Mouse (Mus musculus): Measurements from ENCODE around the gene Olfr67. TPM values are rescaled to one million over a fixed set of nuclear protein-coding genes. Genes with fewer than 3 reads are reported as not detected.
"Not testable (repeated sequence)": the region's sequence is repeated elsewhere in the genome, so short reads cannot be mapped to it uniquely, and the experiment has no call there.

Olfr67 gene
- total RNA-seq, 2 experiments from 2014 or later: not detected

DNA sequence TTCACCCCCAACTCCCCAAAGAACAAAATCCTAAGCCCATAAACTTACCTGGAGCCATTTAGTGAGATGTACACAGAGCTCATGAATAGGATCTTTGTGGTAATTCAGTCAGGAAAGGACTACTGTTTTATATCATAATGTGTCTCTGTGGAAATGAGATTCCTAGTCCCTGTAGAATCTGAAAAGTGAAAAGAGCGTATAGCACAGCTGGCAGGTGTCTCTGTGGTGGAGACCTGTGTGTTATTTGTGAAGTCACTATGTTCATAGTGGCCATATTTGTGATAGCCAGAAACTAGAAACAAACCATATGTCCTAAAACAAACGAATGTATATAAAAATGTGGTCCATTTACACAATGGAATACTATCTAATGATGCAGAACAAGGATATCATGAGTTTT, 20.1 kb downstream of the Olfr67 start, which contains the start of gene Olfr69:
Olfr69 (minus strand) TSS at position 101 of the 400 bp plus-strand sequence.
- DNase-seq: no peak

DNA sequence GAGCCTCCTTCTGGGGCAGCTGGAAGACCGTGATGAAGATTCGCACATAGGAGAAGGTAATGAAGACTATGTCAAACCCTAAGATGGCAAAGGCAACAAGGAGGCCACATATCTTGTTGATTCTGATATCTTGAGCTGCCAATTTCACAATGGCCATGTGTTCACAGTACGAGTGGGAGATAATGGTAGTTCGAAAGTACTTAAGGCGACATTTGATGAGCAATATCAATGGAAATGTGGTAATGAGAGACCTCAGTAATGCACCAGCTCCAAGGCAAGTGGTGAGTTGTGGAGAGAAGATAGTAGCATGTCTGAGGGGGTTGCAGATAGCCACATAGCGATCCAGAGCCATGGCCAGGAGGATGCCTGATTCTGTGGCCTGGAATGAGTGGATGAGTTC, 23.9 kb downstream of the Olfr67 start:
- not testable (repeated sequence) for DNase-seq

DNA sequence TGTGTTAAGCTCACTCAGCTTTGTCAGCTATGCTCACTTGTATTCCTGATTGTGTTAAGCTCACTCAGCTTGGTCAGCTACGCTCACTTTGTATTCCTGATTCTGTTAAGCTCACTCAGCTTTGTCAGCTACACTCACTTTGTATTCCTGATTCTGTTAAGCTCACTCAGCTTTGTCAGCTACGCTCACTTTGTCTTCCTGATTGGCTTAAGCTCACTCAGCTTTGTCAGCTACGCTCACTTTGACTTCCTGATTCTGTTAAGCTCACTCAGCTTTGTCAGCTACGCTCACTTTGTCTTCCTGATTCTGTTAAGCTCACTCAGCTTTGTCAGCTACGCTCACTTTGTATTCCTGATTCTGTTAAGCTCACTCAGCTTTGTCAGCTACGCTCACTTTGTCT, 29.4 kb downstream of the Olfr67 start:
- DNase-seq: not testable (repeated sequence)

DNA sequence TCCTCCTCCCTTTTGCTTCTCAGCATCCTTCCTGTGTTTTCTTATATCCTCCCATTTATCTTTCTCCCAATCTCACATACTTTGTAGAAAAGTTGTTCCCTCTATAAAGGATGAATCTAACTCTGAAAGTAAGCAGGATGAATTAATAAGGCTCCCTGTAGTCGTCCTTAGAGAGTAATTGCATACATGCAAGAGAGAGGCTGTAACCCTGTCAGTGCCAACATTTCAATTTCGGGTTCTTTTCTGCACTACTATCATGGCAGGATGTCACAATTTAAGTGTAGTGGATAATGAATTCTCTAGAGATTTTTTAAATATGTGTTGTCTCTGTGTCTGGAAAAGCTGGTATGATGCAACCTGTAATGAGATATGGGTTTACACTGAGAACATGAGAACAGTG, 34.4 kb downstream of the Olfr67 start, which contains the start of gene Olfr630:
Olfr630 (minus strand) TSS at position 101 of the 400 bp plus-strand sequence.
- no peak for DNase-seq

DNA sequence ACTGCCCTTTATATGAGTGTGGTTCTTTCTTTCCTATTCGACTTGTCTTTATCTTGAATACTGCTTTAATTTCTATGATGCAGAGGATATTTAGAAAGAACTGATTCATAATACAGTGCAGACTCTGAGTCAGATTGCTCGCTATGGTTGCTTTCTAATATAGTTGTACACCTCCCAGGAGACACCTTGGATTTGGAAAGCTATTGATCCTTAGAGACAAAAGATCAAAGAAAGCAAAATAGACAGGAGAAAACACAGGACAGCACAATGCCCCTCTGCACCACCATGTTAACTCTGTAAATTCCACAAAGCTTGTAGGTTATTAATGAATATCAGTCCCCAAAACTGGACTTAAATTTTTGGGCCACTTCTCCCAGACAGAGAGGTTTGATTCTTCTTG, 46.8 kb downstream of the Olfr67 start, which contains the start of gene Olfr629:
Olfr629 (minus strand) TSS at position 101 of the 400 bp plus-strand sequence.
- DNase-seq: no peak

Other genes with a start within 250 kb of the Olfr67 start
- not detected for gene Olfr612, start 249.1 kb downstream of the Olfr67 start, total RNA-seq (2021)
- not detected for gene Olfr613, start 243.7 kb downstream of the Olfr67 start, total RNA-seq (2021)
- gene Olfr615, start 235.7 kb downstream of the Olfr67 start, total RNA-seq (2021): not detected
- not detected for gene Olfr616, start 222.7 kb downstream of the Olfr67 start, total RNA-seq (2021)
- not detected for gene Olfr617, start 218.8 kb downstream of the Olfr67 start, total RNA-seq (2021)
- gene Olfr618, start 201.7 kb downstream of the Olfr67 start, total RNA-seq (2021): not detected
- gene Olfr619, start 191.2 kb downstream of the Olfr67 start, total RNA-seq (2021): not detected
- not detected for gene Olfr620, start 179.3 kb downstream of the Olfr67 start, total RNA-seq (2021)
- not detected for gene Olfr622, start 149.1 kb downstream of the Olfr67 start, total RNA-seq (2021)
- gene Olfr623, start 128.1 kb downstream of the Olfr67 start, total RNA-seq (2021): not detected
- gene Olfr624, start 120.6 kb downstream of the Olfr67 start, total RNA-seq (2021): not detected
- gene Olfr625-ps1, start 109.1 kb downstream of the Olfr67 start, total RNA-seq (2021): not detected
- not detected for gene Olfr243, start 77.2 kb downstream of the Olfr67 start, total RNA-seq (2021)
- gene Olfr628, start 61.4 kb downstream of the Olfr67 start, total RNA-seq (2021): not detected
- not detected for gene Olfr629, start 46.9 kb downstream of the Olfr67 start, total RNA-seq (2021)
- not detected for gene Olfr630, start 34.5 kb downstream of the Olfr67 start, total RNA-seq (2021)
- not detected for gene Olfr69, start 20.2 kb downstream of the Olfr67 start, total RNA-seq (2021)
- not detected for gene Olfr68, start 12.1 kb downstream of the Olfr67 start, total RNA-seq (2021)
- gene Hbb-bt, start 22.2 kb upstream of the Olfr67 start, total RNA-seq (2021): 100 to 1,000 TPM in 1 of 2 experiments, 10 to 100 TPM in 1; 60.5 to 281 TPM
- 1,000 to 10,000 TPM in 1 of 2 experiments, 100 to 1,000 TPM in 1; 504 to 2,205 TPM for gene Hbb-bs, start 36.3 kb upstream of the Olfr67 start, total RNA-seq (2021)
- not detected for gene Hbb-bh2, start 48.7 kb upstream of the Olfr67 start, total RNA-seq (2021)
- not detected for gene Hbb-bh1, start 51.3 kb upstream of the Olfr67 start, total RNA-seq (2021)
- gene Hbb-y, start 61.4 kb upstream of the Olfr67 start, total RNA-seq (2021): not detected
- gene Olfr66, start 94.4 kb upstream of the Olfr67 start, total RNA-seq (2021): not detected
- gene Olfr64, start 102.7 kb upstream of the Olfr67 start, total RNA-seq (2021): not detected
- gene Olfr65, start 111.7 kb upstream of the Olfr67 start, total RNA-seq (2021): not detected
- not detected for gene Olfr631, start 137.0 kb upstream of the Olfr67 start, total RNA-seq (2021)
- gene Olfr632, start 142.5 kb upstream of the Olfr67 start, total RNA-seq (2021): not detected
- not detected for gene Olfr633, start 152.6 kb upstream of the Olfr67 start, total RNA-seq (2021)
- gene Olfr635, start 179.3 kb upstream of the Olfr67 start, total RNA-seq (2021): not detected
- not detected for gene Olfr638, start 206.9 kb upstream of the Olfr67 start, total RNA-seq (2021)
- not detected for gene Olfr639, start 225.5 kb upstream of the Olfr67 start, total RNA-seq (2021)
- gene Olfr640, start 233.8 kb upstream of the Olfr67 start, total RNA-seq (2021): not detected
- not detected for gene Olfr641, start 243.6 kb upstream of the Olfr67 start, total RNA-seq (2021)